Mouse (Mus musculus): ENCODE measurements around the gene Gm42742. TPM values are rescaled to one million over a fixed set of nuclear protein-coding genes. Genes with fewer than 3 reads are reported as not detected.

The Gm42742 gene
- polyA plus RNA-seq, 1 experiment from 2014 or later, result 65.0 TPM

GRCm38 (mm10) chr7:127011717-127012116 lies 9.2 kb downstream of the Gm42742 start:
- Histone ChIP-seq H3K4me1 (ENCODE audit: control insufficient read depth, insufficient read depth, low read length) (peaks cover 16% of the 10 kb centered on the region), H3K36me3 (ENCODE audit: control insufficient read depth, insufficient read depth, low read length) (peaks cover 38% of the 10 kb centered on the region), H3K4me2 (ENCODE audit: low read length) (no peak overlapping the region), H3K27ac (ENCODE audit: low read depth, low read length) (no peak overlapping the region), H3K9me3 (replicated peaks; ENCODE audit: control insufficient read depth, low read length) (no peaks in the 10 kb centered on the region), H3K9ac (ENCODE audit: low read length) (no peak overlapping the region), H3K4me3 (ENCODE audit: low read depth, low read length) (no peak overlapping the region), H3K27me3 (replicated peaks; ENCODE audit: control insufficient read depth, insufficient read depth, low read length) (no peaks in the 10 kb centered on the region)
- DNase-seq (ENCODE audit: low spot score), result no peak
- ATAC-seq, result no peak
- WGBS, result 75% methylated on average over 2 of the region's 2 CpGs

- H3K36me3 ChIP-seq (ENCODE audit: control insufficient read depth, insufficient read depth, low read length), result peaks cover 38% of the 10 kb centered on the region
- no peaks in the 10 kb centered on the region for H3K9me3 ChIP-seq (replicated peaks; ENCODE audit: control insufficient read depth, low read length)
- no peak overlapping the region for H3K4me2 ChIP-seq (ENCODE audit: low read length)
- 96% methylated on average over 2 of the region's 2 CpGs for WGBS
- no peak for DNase-seq (ENCODE audit: low spot score)
- no peak for ATAC-seq
- no peak overlapping the region for H3K27ac ChIP-seq (ENCODE audit: low read depth, low read length)
- peaks cover 15% of the 10 kb centered on the region for H3K4me1 ChIP-seq (ENCODE audit: control insufficient read depth, insufficient read depth, low read length)
- no peak overlapping the region for H3K4me3 ChIP-seq (ENCODE audit: low read depth, low read length)
- no peaks in the 10 kb centered on the region for H3K27me3 ChIP-seq (replicated peaks; ENCODE audit: control insufficient read depth, insufficient read depth, low read length)
- H3K9ac ChIP-seq (ENCODE audit: low read length), result no peak overlapping the region
Observed at GRCm38 (mm10) chr7:127011051-127011450, 9.8 kb downstream of the Gm42742 start.

GRCm38 (mm10) chr7:127009307-127010085 lies 11.4 kb downstream of the Gm42742 start:
- Histone ChIP-seq H3K4me3 (ENCODE audit: low read depth, low read length) (no peak overlapping the region), H3K4me1 (ENCODE audit: control insufficient read depth, insufficient read depth, low read length) (0 out of 2 replicates have a peak, but pooled peaks cover 3% of the 10 kb centered on the region), H3K27me3 (replicated peaks; ENCODE audit: control insufficient read depth, insufficient read depth, low read length) (no peaks in the 10 kb centered on the region), H3K36me3 (ENCODE audit: control insufficient read depth, insufficient read depth, low read length) (peaks cover 23% of the 10 kb centered on the region), H3K4me2 (ENCODE audit: low read length) (no peak overlapping the region), H3K9me3 (replicated peaks; ENCODE audit: control insufficient read depth, low read length) (no peaks in the 10 kb centered on the region), H3K9ac (ENCODE audit: low read length) (no peak overlapping the region), H3K27ac (ENCODE audit: low read depth, low read length) (peak overlapping the region; percentile 88)
- DNase-seq (ENCODE audit: low spot score) (no peak), ATAC-seq (no peak)
- 80% methylated on average over 17 of the region's 17 CpGs for WGBS

- peak overlapping the region; percentile 88 for H3K27ac ChIP-seq (ENCODE audit: low read depth, low read length)
- H3K27me3 ChIP-seq (replicated peaks; ENCODE audit: control insufficient read depth, insufficient read depth, low read length), result no peaks in the 10 kb centered on the region
- peak; percentile 90 for ATAC-seq
Observed at GRCm38 (mm10) chr7:127008239-127009019, 12.5 kb downstream of the Gm42742 start.

GRCm38 (mm10) chr7:127007313-127008024 lies 13.4 kb downstream of the Gm42742 start:
- DNase-seq (ENCODE audit: low spot score) (no peak), ATAC-seq (no peak)
- no peak overlapping the region for H3K4me3 ChIP-seq (ENCODE audit: low read depth, low read length)
- H3K9me3 ChIP-seq (replicated peaks; ENCODE audit: control insufficient read depth, low read length), result no peaks in the 10 kb centered on the region
- H3K4me1 ChIP-seq (ENCODE audit: control insufficient read depth, insufficient read depth, low read length), result no peaks in the 10 kb centered on the region
- no peak overlapping the region for H3K4me2 ChIP-seq (ENCODE audit: low read length)
- H3K27me3 ChIP-seq (replicated peaks; ENCODE audit: control insufficient read depth, insufficient read depth, low read length), result no peaks in the 10 kb centered on the region
- no peak overlapping the region for H3K9ac ChIP-seq (ENCODE audit: low read length)
- H3K36me3 ChIP-seq (ENCODE audit: control insufficient read depth, insufficient read depth, low read length), result peaks cover 3% of the 10 kb centered on the region; the same call in 1 of the 2 replicates
- WGBS, result 85% methylated on average over 6 of the region's 6 CpGs
- H3K27ac ChIP-seq (ENCODE audit: low read depth, low read length), result peak overlapping the region; percentile 88; the same call in 1 of the 2 replicates

More at GRCm38 (mm10) chr7:127008239-127009019, 12.5 kb downstream of the Gm42742 start:
- no peak overlapping the region for H3K9ac ChIP-seq (ENCODE audit: low read length)
- no peaks in the 10 kb centered on the region for H3K9me3 ChIP-seq (replicated peaks; ENCODE audit: control insufficient read depth, low read length)
- WGBS, result 66% methylated on average over 9 of the region's 9 CpGs
- peak; percentile 84 for DNase-seq (ENCODE audit: low spot score)
- H3K4me3 ChIP-seq (ENCODE audit: low read depth, low read length), result no peak overlapping the region
- no peak overlapping the region for H3K4me2 ChIP-seq (ENCODE audit: low read length)
- peaks cover 13% of the 10 kb centered on the region for H3K36me3 ChIP-seq (ENCODE audit: control insufficient read depth, insufficient read depth, low read length)
- H3K4me1 ChIP-seq (ENCODE audit: control insufficient read depth, insufficient read depth, low read length), result no peaks in the 10 kb centered on the region

- Histone ChIP-seq H3K27me3 (replicated peaks; ENCODE audit: control insufficient read depth, insufficient read depth, low read length) (no peaks in the 10 kb centered on the region), H3K4me3 (ENCODE audit: low read depth, low read length) (no peak overlapping the region), H3K4me1 (ENCODE audit: control insufficient read depth, insufficient read depth, low read length) (no peaks in the 10 kb centered on the region), H3K27ac (ENCODE audit: low read depth, low read length) (no peak overlapping the region), H3K9me3 (replicated peaks; ENCODE audit: control insufficient read depth, low read length) (no peaks in the 10 kb centered on the region), H3K9ac (ENCODE audit: low read length) (no peak overlapping the region), H3K36me3 (ENCODE audit: control insufficient read depth, insufficient read depth, low read length) (no peaks in the 10 kb centered on the region), H3K4me2 (ENCODE audit: low read length) (no peak overlapping the region)
- no peak for ATAC-seq
- 83% methylated on average over 4 of the region's 4 CpGs for WGBS
- DNase-seq (ENCODE audit: low spot score), result no peak
Observed at GRCm38 (mm10) chr7:127004122-127004875, 16.6 kb downstream of the Gm42742 start.

GRCm38 (mm10) chr7:127003620-127004019 lies 17.3 kb downstream of the Gm42742 start:
- no peaks in the 10 kb centered on the region for H3K9me3 ChIP-seq (replicated peaks; ENCODE audit: control insufficient read depth, low read length)
- WGBS, result 91% methylated on average over 5 of the region's 5 CpGs
- ATAC-seq (no peak), DNase-seq (ENCODE audit: low spot score) (no peak)
- no peak overlapping the region for H3K9ac ChIP-seq (ENCODE audit: low read length)
- no peaks in the 10 kb centered on the region for H3K27me3 ChIP-seq (replicated peaks; ENCODE audit: control insufficient read depth, insufficient read depth, low read length)
- H3K4me2 ChIP-seq (ENCODE audit: low read length), result no peak overlapping the region
- H3K4me3 ChIP-seq (ENCODE audit: low read depth, low read length), result no peak overlapping the region
- H3K4me1 ChIP-seq (ENCODE audit: control insufficient read depth, insufficient read depth, low read length), result no peaks in the 10 kb centered on the region
- no peak overlapping the region for H3K27ac ChIP-seq (ENCODE audit: low read depth, low read length)
- no peaks in the 10 kb centered on the region for H3K36me3 ChIP-seq (ENCODE audit: control insufficient read depth, insufficient read depth, low read length)

- no peaks in the 10 kb centered on the region for H3K36me3 ChIP-seq (ENCODE audit: control insufficient read depth, insufficient read depth, low read length)
- no peak overlapping the region for H3K4me2 ChIP-seq (ENCODE audit: low read length)
- no peaks in the 10 kb centered on the region for H3K4me1 ChIP-seq (ENCODE audit: control insufficient read depth, insufficient read depth, low read length)
- H3K27me3 ChIP-seq (replicated peaks; ENCODE audit: control insufficient read depth, insufficient read depth, low read length), result no peaks in the 10 kb centered on the region
- no peak overlapping the region for H3K9ac ChIP-seq (ENCODE audit: low read length)
- no peak overlapping the region for H3K27ac ChIP-seq (ENCODE audit: low read depth, low read length)
- whole genome bisulfite sequencing, result 89% methylated on average over 10 of the region's 10 CpGs
- no peak for ATAC-seq
- no peak overlapping the region for H3K4me3 ChIP-seq (ENCODE audit: low read depth, low read length)
- H3K9me3 ChIP-seq (replicated peaks; ENCODE audit: control insufficient read depth, low read length), result no peaks in the 10 kb centered on the region
- no peak for DNase-seq (ENCODE audit: low spot score)
Observed at GRCm38 (mm10) chr7:126999568-126999967, 21.3 kb downstream of the Gm42742 start.

All from forebrain, embryonic 14.5 days (tissue).